Mouse (Mus musculus) heart, adult 9 months (tissue): ENCODE results near the gene Cuzd1.

ENCODE experiments used
- DNase-seq, 2 experiments: peaks; one replicate each; pipeline ENCODE4 v3.0.0; 2022; ENCODE audit warnings: low spot score in 2 of 2

Gene Cuzd1

GRCm38 (mm10) chr7:131322192-131322591, at the start of gene Cuzd1:
Gene Cuzd1, minus strand, starts transcription at chr7:131322292.
- DNase-seq, result no peak

GRCm38 (mm10) chr7:131371470-131371860, 49.4 kb upstream of the Cuzd1 start:
- no peak for DNase-seq

- peak; percentile 91 to 92 for DNase-seq
Measured at GRCm38 (mm10) chr7:131370648-131371469, 48.8 kb upstream of the Cuzd1 start, which contains the start of gene Pstk. Gene Pstk, plus strand, starts transcription at chr7:131371141.

GRCm38 (mm10) chr7:131364131-131364530, 42.0 kb upstream of the Cuzd1 start:
- DNase-seq, result no peak

GRCm38 (mm10) chr7:131362615-131363300, 40.7 kb upstream of the Cuzd1 start, which contains the start of gene 2310057M21Rik:
Gene 2310057M21Rik, minus strand, starts transcription at chr7:131362759.
- peak; percentile 95 for DNase-seq

DNA sequence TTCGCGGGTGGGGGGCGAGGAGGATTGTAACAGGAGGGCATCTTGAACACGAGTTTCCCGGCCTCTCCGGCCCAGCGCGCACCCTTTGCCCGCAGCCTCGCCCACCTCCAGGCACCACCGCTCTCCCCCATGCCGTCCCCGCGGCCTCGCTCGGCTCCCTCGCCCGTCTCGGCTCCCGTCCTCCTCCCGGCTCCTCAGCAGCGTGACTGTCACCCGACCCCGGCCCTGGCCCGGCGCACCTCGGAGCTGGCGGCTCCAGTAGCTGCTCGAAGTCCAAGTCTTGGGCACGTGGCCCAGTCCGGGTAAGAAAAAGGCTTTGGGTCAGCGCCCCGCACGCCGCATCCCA, 40.1 kb upstream of the Cuzd1 start:
- no peak for DNase-seq

DNA sequence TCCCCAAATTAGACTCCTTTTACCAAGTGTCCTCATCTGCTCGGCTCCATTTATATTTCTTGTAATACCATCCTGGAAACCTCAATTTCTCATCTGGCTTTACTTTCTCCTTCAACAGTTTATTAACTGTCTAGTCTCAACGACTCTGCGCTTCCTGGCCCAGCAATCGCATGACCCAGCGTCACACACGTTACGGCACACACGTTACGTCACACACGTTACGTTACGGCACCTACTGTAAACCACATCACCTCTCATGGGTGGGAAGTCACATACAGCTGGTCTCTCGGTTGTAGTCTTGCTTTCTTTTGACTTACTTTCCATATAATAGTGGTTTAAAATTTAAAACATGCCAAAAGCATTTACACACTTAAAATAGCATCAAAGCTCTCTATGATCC, 34.0 kb upstream of the Cuzd1 start:
- no peak for DNase-seq

- no peak for DNase-seq
Measured at GRCm38 (mm10) chr7:131345856-131346541, 23.9 kb upstream of the Cuzd1 start.

DNA sequence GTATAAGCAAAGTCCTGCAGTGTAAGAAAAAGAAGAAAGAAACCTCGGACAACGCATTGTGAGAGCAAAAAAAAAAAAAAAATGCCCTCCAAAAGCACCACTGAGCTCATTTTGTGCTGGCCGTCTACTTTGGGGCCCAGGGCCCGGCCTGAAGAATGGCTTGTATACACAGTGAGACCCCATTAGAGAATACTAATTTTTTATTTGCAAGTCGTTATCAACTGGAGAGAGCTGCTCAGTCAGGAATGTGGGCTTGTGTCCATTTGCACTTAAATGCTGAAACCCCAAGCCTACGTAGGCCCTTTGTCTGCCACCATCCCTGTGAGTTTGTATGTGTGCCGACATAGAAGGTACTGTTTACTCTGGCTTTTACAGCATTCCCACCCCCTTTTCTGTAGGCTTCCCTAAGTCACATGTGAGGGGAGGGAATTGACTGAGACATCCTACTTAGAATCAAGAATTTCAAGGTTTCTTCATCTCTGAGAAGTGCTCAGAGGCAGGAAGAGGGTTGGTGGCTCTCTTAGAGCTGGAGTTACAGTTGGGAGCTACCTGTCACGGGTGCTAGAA, 15.5 kb upstream of the Cuzd1 start:
- no peak for DNase-seq

GRCm38 (mm10) chr7:131333564-131333963, 11.5 kb upstream of the Cuzd1 start, which contains the start of gene Fam24a:
Gene Fam24a, plus strand, starts transcription at chr7:131333864.
- no peak for DNase-seq

DNA sequence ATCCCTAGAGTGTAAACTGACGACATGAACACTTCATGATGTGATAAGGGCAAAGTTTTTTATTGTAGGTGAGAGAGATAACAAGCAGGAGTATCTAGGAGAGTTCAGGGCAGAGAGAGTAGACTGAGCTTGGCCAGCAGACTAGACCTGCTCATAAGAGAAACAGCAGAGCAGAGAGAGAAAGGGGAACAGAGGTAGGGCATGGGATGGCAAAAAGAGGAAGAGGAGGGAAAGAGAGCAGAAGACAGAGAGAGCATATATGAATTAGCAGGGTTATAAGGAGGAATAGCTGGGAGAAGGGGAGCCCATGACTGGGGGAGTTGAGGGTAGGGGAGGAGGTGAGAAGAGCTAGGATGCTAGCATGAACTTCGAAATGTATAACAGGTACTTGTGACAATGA, 9.6 kb upstream of the Cuzd1 start:
- DNase-seq, result no peak

DNA sequence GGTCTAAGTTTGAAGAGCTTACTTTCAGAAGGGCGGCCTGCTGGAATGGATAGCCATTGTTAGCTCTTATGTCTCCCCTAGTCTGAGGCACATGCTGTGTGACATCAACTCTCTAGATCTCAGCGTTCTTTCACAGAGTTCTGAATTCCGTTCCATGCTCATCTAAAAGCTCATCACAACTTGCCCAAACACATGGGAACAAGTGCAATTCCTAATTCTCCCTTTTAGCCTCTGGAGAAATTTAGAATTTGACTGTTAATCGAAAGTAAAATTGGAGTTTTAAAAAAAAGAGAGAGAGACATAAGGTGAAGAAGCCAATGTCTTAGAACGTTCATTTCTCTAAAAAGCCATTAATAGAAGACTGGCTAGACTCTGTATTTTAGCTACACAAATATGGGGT, 7.3 kb upstream of the Cuzd1 start, which contains the start of gene Fam24b:
Gene Fam24b, minus strand, starts transcription at position 101 of the 400 bp plus-strand sequence.
- no peak for DNase-seq

DNA sequence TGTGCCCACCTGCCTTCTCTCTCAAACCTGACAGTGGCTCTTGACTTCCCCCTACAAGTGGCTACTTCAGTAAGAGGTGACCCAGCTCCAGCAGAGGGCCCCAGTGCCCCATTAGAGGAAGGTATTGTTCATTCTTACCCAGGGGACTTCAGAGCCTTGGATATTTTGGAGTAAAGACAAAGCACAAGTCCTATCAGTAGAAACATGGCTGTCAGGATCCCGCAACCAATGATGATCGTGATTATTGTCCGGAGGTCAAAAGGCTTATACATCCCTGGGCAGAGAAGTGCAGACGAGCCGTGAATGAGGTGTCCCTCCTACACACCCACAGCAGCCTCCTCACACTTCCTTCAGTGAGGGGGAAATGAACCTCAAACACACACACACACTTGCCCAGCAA, 5.0 kb upstream of the Cuzd1 start:
- no peak for DNase-seq

DNA sequence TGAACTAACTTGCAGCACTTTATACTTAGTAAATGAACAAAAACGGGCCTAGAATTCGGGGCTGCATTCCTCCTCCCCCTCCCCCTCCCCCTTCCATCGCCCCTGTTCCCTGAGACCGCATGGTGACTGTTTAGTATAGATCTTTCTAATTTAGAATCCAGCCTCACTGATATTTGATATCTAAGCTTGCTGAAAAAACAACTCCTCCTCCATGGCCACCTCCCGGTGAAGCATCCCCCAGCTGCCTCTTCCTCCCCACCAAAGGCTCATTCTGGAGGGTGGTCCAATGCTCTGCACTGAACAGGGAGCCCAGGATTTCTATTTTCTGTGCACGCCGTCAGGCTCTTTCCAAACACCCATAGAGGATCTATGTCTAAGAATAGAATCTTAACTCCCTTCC, 3.8 kb downstream of the Cuzd1 start:
- no peak for DNase-seq

GRCm38 (mm10) chr7:131317587-131317986, 4.5 kb downstream of the Cuzd1 start:
- DNase-seq, result no peak

DNA sequence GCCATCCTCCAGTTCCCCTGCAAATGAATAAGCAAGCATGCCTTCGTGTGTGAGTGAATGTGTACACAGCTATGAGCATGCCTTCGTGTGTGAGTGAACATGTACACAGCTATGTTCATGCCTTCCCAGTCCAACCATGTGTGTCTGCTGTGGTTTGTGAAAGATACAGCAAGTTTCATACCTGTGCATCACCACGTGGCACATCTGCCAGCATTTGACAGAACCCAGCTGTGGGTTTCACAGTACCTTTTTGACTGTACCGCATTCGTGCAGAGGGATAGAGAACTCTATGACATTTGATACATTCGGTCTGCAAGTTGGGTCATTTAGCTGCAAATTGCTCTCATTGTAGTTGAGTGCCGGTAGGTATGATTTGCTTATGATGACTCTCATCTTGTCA, 7.6 kb downstream of the Cuzd1 start:
- no peak for DNase-seq

- no peak for DNase-seq
Measured at GRCm38 (mm10) chr7:131306733-131307132, 15.4 kb downstream of the Cuzd1 start.

DNA sequence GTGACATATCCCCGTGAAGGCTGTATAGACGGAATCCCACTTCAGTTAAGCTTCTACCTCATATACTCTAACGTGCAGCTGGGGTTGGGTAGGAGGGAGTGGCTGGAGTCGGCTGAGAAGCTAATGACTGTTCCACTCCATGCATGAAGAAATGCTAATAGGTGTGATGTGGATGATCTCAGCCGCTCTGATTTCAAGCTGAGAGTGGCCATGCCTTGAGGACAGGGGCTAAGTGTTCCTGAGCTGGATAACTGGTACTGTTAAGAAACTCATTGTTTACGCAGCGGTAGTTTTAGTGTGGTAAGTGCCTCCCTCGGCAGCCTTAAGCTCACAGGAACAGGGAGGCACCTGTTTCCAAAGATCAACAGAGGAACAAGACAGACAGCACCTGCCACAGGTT, 18.8 kb downstream of the Cuzd1 start:
- DNase-seq, result no peak

DNA sequence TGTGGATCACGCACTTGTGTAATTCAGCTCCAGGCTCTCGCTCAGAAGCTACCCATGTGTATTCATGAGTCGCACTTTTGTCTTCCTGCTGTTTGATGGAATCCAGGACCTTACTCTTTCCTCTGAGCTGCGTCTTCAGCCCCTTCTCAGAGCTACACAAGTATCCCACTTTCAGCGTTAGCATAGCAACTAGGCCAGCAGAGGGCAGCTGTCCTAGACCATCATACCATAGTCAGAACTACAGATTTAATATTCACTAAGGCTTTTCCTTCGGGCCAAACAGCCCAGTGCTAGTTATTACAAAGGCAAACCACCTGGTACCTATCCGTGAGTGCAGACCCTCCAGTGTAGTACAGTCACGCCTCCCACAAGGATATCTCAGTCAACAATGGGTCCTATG, 24.9 kb downstream of the Cuzd1 start:
- no peak for DNase-seq

GRCm38 (mm10) chr7:131265851-131266250, 56.2 kb downstream of the Cuzd1 start:
- peak in 1 of 2 experiments; percentile 6 for DNase-seq

DNA sequence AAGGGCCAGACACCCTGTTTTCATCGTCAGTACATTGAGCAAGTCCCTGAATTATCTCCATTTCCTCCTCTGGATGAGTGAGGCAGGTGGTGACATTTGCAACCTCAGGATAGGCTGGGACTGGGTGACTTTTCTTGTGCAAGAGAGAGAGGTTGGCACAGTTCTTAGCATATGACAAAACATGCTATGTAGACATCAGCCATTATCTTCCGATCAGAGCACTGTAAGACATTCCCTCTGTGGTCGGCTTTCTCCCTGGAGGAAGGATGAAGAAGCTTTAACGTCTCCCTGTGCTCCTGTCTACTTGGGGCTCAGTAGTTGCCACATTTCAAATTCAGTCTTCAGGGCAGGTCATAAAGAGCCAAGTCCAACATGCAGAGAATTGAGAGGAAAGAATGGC, 57.8 kb downstream of the Cuzd1 start:
- no peak for DNase-seq

DNA sequence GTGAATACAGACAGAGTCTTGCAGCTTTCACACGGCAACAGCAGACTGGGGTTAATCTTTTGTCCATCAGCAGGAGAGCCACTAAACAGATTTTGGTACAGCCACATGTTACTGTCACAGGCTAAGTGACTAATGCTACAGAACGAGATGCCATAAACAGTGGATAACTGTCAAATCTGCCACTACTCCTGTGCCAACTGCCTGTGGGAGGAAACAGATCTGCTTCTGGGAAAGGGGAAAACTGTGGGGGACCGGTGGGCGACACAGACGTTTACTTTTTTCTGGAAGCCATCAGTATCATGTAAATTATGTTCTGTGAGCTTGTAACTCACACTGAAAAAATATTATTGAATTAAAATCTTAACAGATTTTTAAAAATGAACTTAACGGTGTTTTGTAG, 61.1 kb downstream of the Cuzd1 start:
- DNase-seq, result no peak
